Comparison of ENCODE assay signal across 8 mouse cellular contexts in genomic region chr11:103171286-103171620, GRCm38 (mm10). TPM values are rescaled to one million over a fixed set of nuclear protein-coding genes. Genes with fewer than 3 reads are reported as not detected.
DNase-seq lines count a peak whose midpoint lies in the region; ATAC-seq and TF ChIP-seq lines count a peak whose summit lies in the region.

No protein-coding gene starts in this region.

- H3K27me3 ChIP-seq in embryonic facial prominence, embryonic 13.5 days, result peaks cover 64% of the 10 kb centered on the region
- peaks cover 41% of the 10 kb centered on the region for H3K27me3 ChIP-seq in intestine, embryonic 14.5 days (replicated peaks; ENCODE audit: control insufficient read depth, insufficient read depth, low read length)
- peaks cover 71% of the 10 kb centered on the region for H3K27me3 ChIP-seq in neural tube, embryonic 13.5 days

- H3K9me3 ChIP-seq in embryonic facial prominence, embryonic 13.5 days, result no peaks in the 10 kb centered on the region
- H3K9me3 ChIP-seq in intestine, embryonic 14.5 days (ENCODE audit: control insufficient read depth, low read length), result no peaks in the 10 kb centered on the region
- no peaks in the 10 kb centered on the region for H3K9me3 ChIP-seq in neural tube, embryonic 13.5 days

- H3K4me1 ChIP-seq in embryonic facial prominence, embryonic 13.5 days, result peaks cover 23% of the 10 kb centered on the region
- no peaks in the 10 kb centered on the region; the same call in 1 of the 2 replicates for H3K4me1 ChIP-seq in intestine, embryonic 14.5 days (replicated peaks; ENCODE audit: control insufficient read depth, insufficient read depth, low read length)
- peaks cover 25% of the 10 kb centered on the region for H3K4me1 ChIP-seq in neural tube, embryonic 13.5 days (replicated peaks)

- H3K27ac ChIP-seq in left cerebral cortex, adult 2 months, result peak overlapping the region; percentile 95
- H3K27ac ChIP-seq in embryonic facial prominence, embryonic 13.5 days, result no peak overlapping the region
- no peak overlapping the region for H3K27ac ChIP-seq in intestine, embryonic 14.5 days (ENCODE audit: low read depth)
- no peak overlapping the region for H3K27ac ChIP-seq in neural tube, embryonic 13.5 days (replicated peaks)

- no peak for ATAC-seq in embryonic facial prominence, embryonic 13.5 days (ENCODE audit: insufficient number of reproducible peaks, insufficient read depth, low FRiP score, low TSS enrichment, low read depth)
- ATAC-seq in intestine, embryonic 14.5 days (replicated peaks; ENCODE audit: low FRiP score, low TSS enrichment, low read depth), result 0 out of 2 replicates have a peak, but pooled peaks have one; percentile 20
- 0 out of 2 replicates have a peak, but pooled peaks have one; percentile 13 for ATAC-seq in neural tube, embryonic 13.5 days (ENCODE audit: low read depth)
- ATAC-seq in activated CD4-positive, CD25-positive, alpha-beta regulatory T cell, adult 4 months, result no peak

- peak overlapping the region; percentile 85 for H3K4me3 ChIP-seq in left cerebral cortex, adult 2 months
- peak overlapping the region; percentile 61 for H3K4me3 ChIP-seq in embryonic facial prominence, embryonic 13.5 days
- H3K4me3 ChIP-seq in intestine, embryonic 14.5 days (ENCODE audit: low read depth, low read length), result peak overlapping the region; percentile 49
- H3K4me3 ChIP-seq in neural tube, embryonic 13.5 days, result peak overlapping the region; percentile 64

- H3K36me3 ChIP-seq in embryonic facial prominence, embryonic 13.5 days, result no peaks in the 10 kb centered on the region
- no peaks in the 10 kb centered on the region for H3K36me3 ChIP-seq in intestine, embryonic 14.5 days (ENCODE audit: control insufficient read depth, insufficient read depth, low read length)
- no peaks in the 10 kb centered on the region for H3K36me3 ChIP-seq in neural tube, embryonic 13.5 days

- H3K4me2 ChIP-seq in embryonic facial prominence, embryonic 13.5 days, result peak overlapping the region; percentile 99
- H3K4me2 ChIP-seq in intestine, embryonic 14.5 days (ENCODE audit: low read length), result peak overlapping the region; percentile 95
- H3K4me2 ChIP-seq in neural tube, embryonic 13.5 days, result peak overlapping the region; percentile 82

- H3K9ac ChIP-seq in embryonic facial prominence, embryonic 13.5 days, result peak overlapping the region; percentile 67
- peak overlapping the region; percentile 42 for H3K9ac ChIP-seq in intestine, embryonic 14.5 days (ENCODE audit: low read length)
- H3K9ac ChIP-seq in neural tube, embryonic 13.5 days, result peak overlapping the region; percentile 76

- no peak for TF ChIP-seq CTCF in left cerebral cortex, adult 2 months (IDR thresholded peaks at IDR 0.05)

- WGBS in embryonic facial prominence, embryonic 13.5 days, result 1% methylated on average over 23 of the region's 23 CpGs
- 2% methylated on average over 16 of the region's 23 CpGs for WGBS in intestine, embryonic 14.5 days
- WGBS in neural tube, embryonic 13.5 days, result 5% methylated on average over 21 of the region's 23 CpGs

- intact Hi-C loops in left cerebral cortex, adult 2 months (cut with DNase I), result loop anchor here (2.0 to 5.0 kb wide), 3 partner anchors 14 to 96 kb away; partner anchors contain the start of gene Map3k14
- intact Hi-C loops in left cerebral cortex, postnatal 10 days (cut with DNase I), result loop anchor here (2.0 kb wide), 1 partner anchor 154 kb away; no protein-coding TSS in a partner anchor

- no peak for DNase-seq in left cerebral cortex, adult 2 months (ENCODE audit: extremely low spot score in 1 of 2, low spot score in 2 of 2)
- DNase-seq in left cerebral cortex, postnatal 10 days (ENCODE audit: extremely low spot score in 1 of 2, low spot score in 2 of 2), result no peak
- DNase-seq in intestine, embryonic 14.5 days (ENCODE audit: low spot score), result no peak
- DNase-seq in ovary, postnatal 36 days (ENCODE audit: low spot score), result no peak
- DNase-seq in cerebellum, adult 11 months, result no peak

RNA-seq across cellular contexts. Expression of gene Fmnl1, which starts 0.3 kb away (rescaled TPM):
- total RNA-seq in left cerebral cortex, adult 2 months (2021), result 100 to 1,000 TPM; 186 to 209 TPM
- 10 to 100 TPM; 79.5 to 80.7 TPM for total RNA-seq in left cerebral cortex, postnatal 10 days (2021)
- 1.7 and 2.4 TPM in 2 replicates for polyA plus RNA-seq in embryonic facial prominence, embryonic 13.5 days (2015; fragmentation: Nextera tagmentation; extraction: Ambion mirVana)
- 3.1 and 3.6 TPM in 2 replicates for polyA plus RNA-seq in intestine, embryonic 14.5 days (2014; fragmentation: Nextera tagmentation; extraction: Ambion mirVana)
- 3.0 and 4.2 TPM in 2 replicates for polyA plus RNA-seq in neural tube, embryonic 13.5 days (2015; fragmentation: Nextera tagmentation; extraction: Ambion mirVana)
- 10 to 100 TPM; 60.0 to 62.7 TPM for polyA plus RNA-seq in activated CD4-positive, CD25-positive, alpha-beta regulatory T cell, adult 4 months (2017; shearing (Covaris generic))

RNA-seq across cellular contexts. Expression of gene 1700023F06Rik, which starts 37.1 kb away (rescaled TPM):
- total RNA-seq in left cerebral cortex, adult 2 months (2021), result 1 to 10 TPM; 2.2 to 2.7 TPM
- total RNA-seq in left cerebral cortex, postnatal 10 days (2021), result 1 to 10 TPM; 1.3 to 1.7 TPM
- 1.4 and 2.2 TPM in 2 replicates for polyA plus RNA-seq in embryonic facial prominence, embryonic 13.5 days (2015; fragmentation: Nextera tagmentation; extraction: Ambion mirVana)
- polyA plus RNA-seq in intestine, embryonic 14.5 days (2014; fragmentation: Nextera tagmentation; extraction: Ambion mirVana), result 1.3 and 1.4 TPM in 2 replicates
- polyA plus RNA-seq in neural tube, embryonic 13.5 days (2015; fragmentation: Nextera tagmentation; extraction: Ambion mirVana), result 0.72 and 0.95 TPM in 2 replicates
- not detected for polyA plus RNA-seq in activated CD4-positive, CD25-positive, alpha-beta regulatory T cell, adult 4 months (2017; shearing (Covaris generic))

RNA-seq across cellular contexts. Expression of gene Hexim2, which starts 39.0 kb away (rescaled TPM):
- total RNA-seq in left cerebral cortex, adult 2 months (2021), result 10 to 100 TPM; 14.0 to 14.1 TPM
- total RNA-seq in left cerebral cortex, postnatal 10 days (2021), result 10 to 100 TPM; 20.1 to 20.7 TPM
- polyA plus RNA-seq in embryonic facial prominence, embryonic 13.5 days (2015; fragmentation: Nextera tagmentation; extraction: Ambion mirVana), result 15.0 and 16.2 TPM in 2 replicates
- polyA plus RNA-seq in intestine, embryonic 14.5 days (2014; fragmentation: Nextera tagmentation; extraction: Ambion mirVana), result 6.9 and 9.7 TPM in 2 replicates
- 17.3 and 17.6 TPM in 2 replicates for polyA plus RNA-seq in neural tube, embryonic 13.5 days (2015; fragmentation: Nextera tagmentation; extraction: Ambion mirVana)
- polyA plus RNA-seq in activated CD4-positive, CD25-positive, alpha-beta regulatory T cell, adult 4 months (2017; shearing (Covaris generic)), result 1 to 10 TPM; 2.2 to 3.6 TPM

RNA-seq across cellular contexts. Expression of gene Spata32, which starts 47.0 kb away (rescaled TPM):
- 1 to 10 TPM; 1.7 to 2.9 TPM for total RNA-seq in left cerebral cortex, adult 2 months (2021)
- total RNA-seq in left cerebral cortex, postnatal 10 days (2021), result 1 to 10 TPM; 1.6 to 2.0 TPM
- polyA plus RNA-seq in embryonic facial prominence, embryonic 13.5 days (2015; fragmentation: Nextera tagmentation; extraction: Ambion mirVana), result not detected in 2 replicates
- polyA plus RNA-seq in intestine, embryonic 14.5 days (2014; fragmentation: Nextera tagmentation; extraction: Ambion mirVana), result not detected in 2 replicates
- polyA plus RNA-seq in neural tube, embryonic 13.5 days (2015; fragmentation: Nextera tagmentation; extraction: Ambion mirVana), result 0.17 and 0.28 TPM in 2 replicates
- not detected for polyA plus RNA-seq in activated CD4-positive, CD25-positive, alpha-beta regulatory T cell, adult 4 months (2017; shearing (Covaris generic))

RNA-seq across cellular contexts. Expression of gene Hexim1, which starts 55.2 kb away (rescaled TPM):
- 10 to 100 TPM; 49.6 to 50.0 TPM for total RNA-seq in left cerebral cortex, adult 2 months (2021)
- total RNA-seq in left cerebral cortex, postnatal 10 days (2021), result 10 to 100 TPM; 31.8 to 33.9 TPM
- polyA plus RNA-seq in embryonic facial prominence, embryonic 13.5 days (2015; fragmentation: Nextera tagmentation; extraction: Ambion mirVana), result 5.2 and 6.9 TPM in 2 replicates
- 6.8 and 6.9 TPM in 2 replicates for polyA plus RNA-seq in intestine, embryonic 14.5 days (2014; fragmentation: Nextera tagmentation; extraction: Ambion mirVana)
- 3.6 and 3.9 TPM in 2 replicates for polyA plus RNA-seq in neural tube, embryonic 13.5 days (2015; fragmentation: Nextera tagmentation; extraction: Ambion mirVana)
- polyA plus RNA-seq in activated CD4-positive, CD25-positive, alpha-beta regulatory T cell, adult 4 months (2017; shearing (Covaris generic)), result 1 to 10 TPM; 3.4 TPM

Comparison
In these comparisons a context has a peak if more than half of its experiments do, and no peak if none do; other contexts are left out.
1. ATAC-seq: peak in intestine, embryonic 14.5 days (single experiment) and neural tube, embryonic 13.5 days (single experiment); none in embryonic facial prominence, embryonic 13.5 days (single experiment) and activated CD4-positive, CD25-positive, alpha-beta regulatory T cell, adult 4 months (single experiment).
2. RNA of gene Fmnl1, which starts 0.3 kb away (polyA plus RNA-seq): 60.0 to 62.7 TPM in activated CD4-positive, CD25-positive, alpha-beta regulatory T cell, adult 4 months; 3.1 to 3.6 TPM in intestine, embryonic 14.5 days, 3.0 to 4.2 TPM in neural tube, embryonic 13.5 days and 1.7 to 2.4 TPM in embryonic facial prominence, embryonic 13.5 days; every median in the first group is over 10 times any median in the second.
3. Peak in every context shown above with its lines, with median percentiles within 50 percentile points of each other: H3K4me3 ChIP-seq, H3K4me2 ChIP-seq and H3K9ac ChIP-seq.